Mouse (Mus musculus): ENCODE results near the gene Kdm4b.

GRCm38 (mm10) chr17:56308088-56308487 lies 17.8 kb upstream of the Kdm4b start:
- TF ChIP-seq GATA1 (IDR thresholded peaks at IDR 0.05; ENCODE audit: borderline replicate concordance, low read length) (no peak), FLI1 (IDR thresholded peaks at IDR 0.05; ENCODE audit: low read length) (no peak)
